Mouse (Mus musculus): Measurements from ENCODE around the gene Znrf3. TPM values are rescaled to one million over a fixed set of nuclear protein-coding genes. Genes with fewer than 3 reads are reported as not detected.

The Znrf3 gene
- polyA plus RNA-seq, 1 experiment, result 3.8 TPM

- Histone ChIP-seq H3K27me3 (ENCODE audit: control insufficient read depth, insufficient read depth, insufficient read length) (no peaks in the 10 kb centered on the region), H3ac (ENCODE audit: control insufficient read depth, insufficient read length) (no peak overlapping the region)
- TF ChIP-seq CEBPB (IDR thresholded peaks at IDR 0.05; ENCODE audit: insufficient read depth, poor library complexity, severe bottlenecking) (no peak), REST (IDR thresholded peaks at IDR 0.05; ENCODE audit: insufficient read depth, insufficient read length) (no peak), MYOG (IDR thresholded peaks at IDR 0.05; ENCODE audit: control insufficient read depth in 1 of 3, insufficient read depth in 1 of 3, insufficient read length in 2 of 3, low read depth in 2 of 3) (no peak), MAX (IDR thresholded peaks at IDR 0.05; ENCODE audit: low read depth) (no peak), TCF3 (IDR thresholded peaks at IDR 0.05; ENCODE audit: insufficient read length, low read depth) (no peak), MYOD1 (IDR thresholded peaks at IDR 0.05; ENCODE audit: control insufficient read depth in 1 of 3, insufficient read length in 2 of 3, low read depth in 2 of 3) (no peak), POLR2A (IDR thresholded peaks at IDR 0.05; ENCODE audit: insufficient read length, low read depth) (no peak), SRF (IDR thresholded peaks at IDR 0.05; ENCODE audit: control insufficient read depth, insufficient read length, low read depth) (no peak), POLR2AphosphoS2 (IDR thresholded peaks at IDR 0.05; ENCODE audit: insufficient read length, low read depth) (no peak)
These were observed 12.3 kb downstream of the Znrf3 start for GRCm38 (mm10) chr11:5432330-5432729.

GRCm38 (mm10) chr11:5430863-5431262 lies 13.8 kb downstream of the Znrf3 start:
- H3K36me3 ChIP-seq (ENCODE audit: control insufficient read depth, insufficient read depth), result no peaks in the 10 kb centered on the region
- H3K27me3 ChIP-seq (ENCODE audit: control insufficient read depth, insufficient read depth, insufficient read length), result no peaks in the 10 kb centered on the region
- no peak overlapping the region for H3K4me3 ChIP-seq
- no peak for TF ChIP-seq TCF12 (IDR thresholded peaks at IDR 0.05; ENCODE audit: insufficient read depth, poor library complexity, severe bottlenecking)
- no peak for TF ChIP-seq TCF3 (IDR thresholded peaks at IDR 0.05; ENCODE audit: insufficient read length, low read depth)
- TF ChIP-seq MYOG (IDR thresholded peaks at IDR 0.05; ENCODE audit: control insufficient read depth in 1 of 3, insufficient read depth in 1 of 3, insufficient read length in 2 of 3, low read depth in 2 of 3), result no peak
- no peak for TF ChIP-seq SRF (IDR thresholded peaks at IDR 0.05; ENCODE audit: control insufficient read depth, insufficient read length, low read depth)
- TF ChIP-seq MYOD1 (IDR thresholded peaks at IDR 0.05; ENCODE audit: control insufficient read depth in 1 of 3, insufficient read length in 2 of 3, low read depth in 2 of 3), result no peak
- no peak overlapping the region for H3ac ChIP-seq (ENCODE audit: control insufficient read depth, insufficient read length)
- peaks cover 93% of the 10 kb centered on the region for H3K79me2 ChIP-seq (ENCODE audit: control insufficient read depth, insufficient read depth)
- peak overlapping the region; percentile 81 for H3K4me2 ChIP-seq (ENCODE audit: low read depth)

More at GRCm38 (mm10) chr11:5432330-5432729, 12.3 kb downstream of the Znrf3 start:
- Histone ChIP-seq H3K4me3 (no peak overlapping the region), H3K79me2 (ENCODE audit: control insufficient read depth, insufficient read depth) (peaks cover 93% of the 10 kb centered on the region), H3K4me2 (ENCODE audit: low read depth) (peak overlapping the region; percentile 81), H3K36me3 (ENCODE audit: control insufficient read depth, insufficient read depth) (no peaks in the 10 kb centered on the region)

- Histone ChIP-seq H3K79me2 (ENCODE audit: control insufficient read depth, insufficient read depth) (peaks cover 92% of the 10 kb centered on the region), H3K36me3 (ENCODE audit: control insufficient read depth, insufficient read depth) (no peaks in the 10 kb centered on the region), H3K27me3 (ENCODE audit: control insufficient read depth, insufficient read depth, insufficient read length) (no peaks in the 10 kb centered on the region), H3K4me2 (ENCODE audit: low read depth) (no peak overlapping the region), H3ac (ENCODE audit: control insufficient read depth, insufficient read length) (no peak overlapping the region), H3K4me3 (no peak overlapping the region)
- TF ChIP-seq SRF (IDR thresholded peaks at IDR 0.05; ENCODE audit: control insufficient read depth, insufficient read length, low read depth), result no peak
These were observed 15.1 kb downstream of the Znrf3 start for GRCm38 (mm10) chr11:5429396-5430190.

- Histone ChIP-seq H3K36me3 (ENCODE audit: control insufficient read depth, insufficient read depth) (no peaks in the 10 kb centered on the region), H3K79me2 (ENCODE audit: control insufficient read depth, insufficient read depth) (peaks cover 91% of the 10 kb centered on the region), H3K27me3 (ENCODE audit: control insufficient read depth, insufficient read depth, insufficient read length) (no peaks in the 10 kb centered on the region), H3ac (ENCODE audit: control insufficient read depth, insufficient read length) (no peak overlapping the region), H3K4me3 (no peak overlapping the region), H3K4me2 (ENCODE audit: low read depth) (no peak overlapping the region)
- TF ChIP-seq SRF (IDR thresholded peaks at IDR 0.05; ENCODE audit: control insufficient read depth, insufficient read length, low read depth) (no peak), USF1 (IDR thresholded peaks at IDR 0.05; ENCODE audit: low read depth) (no peak), REST (IDR thresholded peaks at IDR 0.05; ENCODE audit: insufficient read depth, insufficient read length) (no peak)
These were observed 17.4 kb downstream of the Znrf3 start for GRCm38 (mm10) chr11:5427251-5427650.

- Histone ChIP-seq H3K79me2 (ENCODE audit: control insufficient read depth, insufficient read depth) (peaks cover 85% of the 10 kb centered on the region), H3K36me3 (ENCODE audit: control insufficient read depth, insufficient read depth) (no peaks in the 10 kb centered on the region), H3K4me3 (no peak overlapping the region), H3ac (ENCODE audit: control insufficient read depth, insufficient read length) (no peak overlapping the region), H3K27me3 (ENCODE audit: control insufficient read depth, insufficient read depth, insufficient read length) (no peaks in the 10 kb centered on the region), H3K4me2 (ENCODE audit: low read depth) (no peak overlapping the region)
- no peak for TF ChIP-seq TCF3 (IDR thresholded peaks at IDR 0.05; ENCODE audit: insufficient read length, low read depth)
- TF ChIP-seq REST (IDR thresholded peaks at IDR 0.05; ENCODE audit: insufficient read depth, insufficient read length), result no peak
- TF ChIP-seq POLR2AphosphoS2 (IDR thresholded peaks at IDR 0.05; ENCODE audit: insufficient read length, low read depth), result no peak
- no peak for TF ChIP-seq USF1 (IDR thresholded peaks at IDR 0.05; ENCODE audit: low read depth)
- no peak for TF ChIP-seq MYOD1 (IDR thresholded peaks at IDR 0.05; ENCODE audit: control insufficient read depth in 1 of 3, insufficient read length in 2 of 3, low read depth in 2 of 3)
- TF ChIP-seq SRF (IDR thresholded peaks at IDR 0.05; ENCODE audit: control insufficient read depth, insufficient read length, low read depth), result no peak
- TF ChIP-seq CEBPB (IDR thresholded peaks at IDR 0.05; ENCODE audit: insufficient read depth, poor library complexity, severe bottlenecking), result no peak
- no peak for TF ChIP-seq MAX (IDR thresholded peaks at IDR 0.05; ENCODE audit: low read depth)
- no peak for TF ChIP-seq MYOG (IDR thresholded peaks at IDR 0.05; ENCODE audit: control insufficient read depth in 1 of 3, insufficient read depth in 1 of 3, insufficient read length in 2 of 3, low read depth in 2 of 3)
- no peak for TF ChIP-seq E2F4 (IDR thresholded peaks at IDR 0.05; ENCODE audit: insufficient read depth)
- no peak for TF ChIP-seq TCF12 (IDR thresholded peaks at IDR 0.05; ENCODE audit: insufficient read depth, poor library complexity, severe bottlenecking)
- no peak for TF ChIP-seq POLR2A (IDR thresholded peaks at IDR 0.05; ENCODE audit: insufficient read length, low read depth)
These were observed 18.3 kb downstream of the Znrf3 start for GRCm38 (mm10) chr11:5426317-5426716.

All from myocyte (in vitro differentiated cells).